Mouse (Mus musculus): ENCODE measurements around the gene Astn1.

DNA sequence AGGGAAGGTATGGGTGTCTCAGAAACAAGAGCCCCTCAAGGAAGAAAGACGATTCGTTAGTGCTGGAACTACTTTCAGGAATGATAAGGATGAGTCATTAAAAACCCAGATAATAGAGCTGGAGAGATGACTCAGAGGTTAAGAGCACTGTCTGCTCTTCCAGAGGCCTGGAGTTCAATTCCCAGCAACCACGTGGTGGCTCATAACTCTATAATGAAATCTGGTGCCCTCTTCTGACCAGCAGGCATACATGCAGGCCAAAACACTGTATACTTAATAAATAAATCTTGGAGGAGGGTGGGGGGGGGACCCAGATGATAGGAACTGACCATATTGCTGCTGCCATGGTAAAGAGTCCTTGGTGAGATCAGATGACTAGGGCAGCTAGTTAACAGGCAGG, 335.4 kb downstream of the Astn1 start:
- TF ChIP-seq POLR2A (IDR thresholded peaks at IDR 0.05; ENCODE audit: insufficient read depth, low read depth, low read length) (no peak), EP300 (IDR thresholded peaks at IDR 0.05; ENCODE audit: insufficient read depth, low read depth, low read length) (no peak)

Data from heart, adult 2 months (tissue).